ENCODE assay signal across 16 mouse cellular contexts in the genomic region with DNA sequence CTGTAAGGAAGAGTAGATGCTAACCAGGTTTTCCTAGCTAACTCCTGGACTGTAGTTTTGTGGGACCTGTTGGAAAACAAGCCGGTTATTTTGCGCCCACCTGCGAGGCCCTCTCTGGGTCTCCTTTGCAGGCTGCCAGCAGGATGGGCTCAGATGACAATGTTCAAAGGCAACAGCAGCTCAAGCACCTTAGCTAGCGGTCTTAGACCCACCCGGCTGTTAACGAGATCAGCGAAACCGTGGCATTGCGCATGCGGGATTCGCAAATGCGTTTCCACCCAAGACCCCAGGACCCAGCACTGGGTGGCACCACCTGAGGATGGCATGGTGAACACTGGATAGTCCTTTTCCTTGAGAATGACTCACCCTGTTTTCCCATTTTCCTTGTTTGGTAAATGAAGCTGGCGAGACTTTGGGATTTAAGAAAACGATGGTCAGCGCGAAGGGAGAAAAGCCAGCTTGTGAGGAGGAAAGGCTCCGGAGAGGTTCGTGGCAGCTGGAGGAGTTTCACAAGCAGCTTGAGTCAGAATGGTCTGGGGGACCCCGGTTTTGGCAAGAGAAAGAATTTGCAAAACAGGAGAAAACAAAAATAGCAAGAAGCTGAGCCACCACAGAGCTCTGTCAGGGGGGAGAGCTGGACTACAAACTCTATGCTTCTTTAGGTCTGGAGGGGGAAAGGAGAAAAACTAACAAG. TPM values are rescaled to one million over a fixed set of nuclear protein-coding genes. Genes with fewer than 3 reads are reported as not detected.
"Had no signal": no experiment of that assay in that cellular context is flagged by ENCODE, and none has a peak within 500 bp of the region (broad histone marks: within the 10 kb centered on the region; RNA-seq: fewer than 3 reads in every experiment).

No protein-coding gene starts in this region.

- H3K27ac ChIP-seq: hindbrain, postnatal 0 days; kidney, postnatal 0 days; left cerebral cortex, adult 2 months; limb, embryonic 15.5 days; liver, embryonic 12.5 days; midbrain, embryonic 10.5 days; midbrain, embryonic 15.5 days had no signal

- H3K4me1 ChIP-seq: limb, embryonic 15.5 days had no signal

- ATAC-seq: hindbrain, postnatal 0 days; liver, embryonic 12.5 days; midbrain, embryonic 15.5 days had no signal

- H3K36me3 ChIP-seq: midbrain, embryonic 15.5 days had no signal

- DNase-seq: kidney, adult 11 months; kidney, adult 9 months; kidney, postnatal 36 days; right cerebral cortex, postnatal 4 days; spleen, adult 18-20 months; thymus, adult 18-20 months; thymus, postnatal 14 days had no signal

- H3K4me3 ChIP-seq: left cerebral cortex, adult 2 months; limb, embryonic 15.5 days; liver, embryonic 12.5 days; midbrain, embryonic 10.5 days; midbrain, embryonic 15.5 days had no signal

- H3K27me3 ChIP-seq: limb, embryonic 15.5 days; liver, embryonic 12.5 days; midbrain, embryonic 15.5 days had no signal

- H3K9ac ChIP-seq: limb, embryonic 15.5 days; liver, embryonic 12.5 days; midbrain, embryonic 15.5 days had no signal

- H3K9me3 ChIP-seq: limb, embryonic 15.5 days; liver, embryonic 12.5 days; midbrain, embryonic 10.5 days; midbrain, embryonic 15.5 days had no signal

- H3K4me2 ChIP-seq: limb, embryonic 15.5 days; liver, embryonic 12.5 days; midbrain, embryonic 15.5 days had no signal

RNA-seq across cellular contexts. Expression of a gene that starts 39.0 kb away (rescaled TPM):
- total RNA-seq: hindbrain, postnatal 0 days; megakaryocyte, adult 5-6 weeks; neutrophil, adult 5-6 weeks had no signal
